Mouse (Mus musculus) gonadal fat pad, adult 2 months (tissue): Measurements from ENCODE around the gene Pigf. TPM values are rescaled to one million over a fixed set of nuclear protein-coding genes. Genes with fewer than 3 reads are reported as not detected.

Experiments
- DNase-seq: peaks from one replicate; pipeline ENCODE4 v3.0.0-alpha.2; 2012; ENCODE audit warnings: low read depth
- polyA plus RNA-seq: library from polyadenylated mRNA; depleted of rRNA; stranded (reverse); fragments of >200 nt; gene quantifications from 2 replicates; pipeline ENCODE4 v1.2.3, GENCODE M21; 2012

The Pigf gene
- polyA plus RNA-seq, 1 experiment: 12.8 TPM

GRCm38 (mm10) chr17:87036141-87037073 is 11.2 kb upstream of the Pigf start:
- DNase-seq: no peak

DNA sequence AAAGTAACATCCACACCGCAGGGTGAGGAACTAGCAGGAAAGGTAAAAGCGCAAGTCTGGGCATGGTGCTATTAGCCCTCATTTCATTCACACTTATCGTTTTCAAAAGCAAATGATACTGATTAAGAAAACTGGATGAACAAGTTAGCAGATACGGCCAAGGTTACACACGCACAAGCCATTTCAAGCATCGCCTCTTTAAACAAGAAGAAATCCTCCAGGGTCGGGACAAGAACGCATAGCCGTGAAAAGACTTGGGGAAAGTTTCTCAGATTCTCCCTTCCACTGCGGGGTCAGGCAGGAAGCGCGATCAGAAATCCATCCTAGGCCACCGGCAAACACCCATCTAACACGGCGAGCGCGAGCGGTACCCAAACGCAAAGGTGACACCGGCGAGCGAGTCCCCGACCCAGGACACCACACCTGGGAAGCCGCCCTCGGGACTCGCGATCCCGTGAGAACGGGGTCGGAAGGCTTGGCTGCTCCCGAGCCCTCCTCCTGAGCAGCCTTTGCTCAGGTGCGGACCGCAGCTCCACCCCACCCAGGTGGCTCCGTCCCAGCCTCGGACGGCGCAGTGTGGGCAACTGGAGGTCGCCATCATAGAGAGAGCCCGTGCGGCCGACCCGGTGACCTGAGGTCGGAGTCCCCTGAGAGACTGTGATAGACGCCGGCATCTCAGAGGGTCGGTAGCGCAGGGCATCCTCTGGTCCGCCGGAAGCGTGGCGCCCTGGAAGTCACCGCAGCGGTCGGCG is 539 bp downstream of the Pigf start:
- DNase-seq: no peak

DNA sequence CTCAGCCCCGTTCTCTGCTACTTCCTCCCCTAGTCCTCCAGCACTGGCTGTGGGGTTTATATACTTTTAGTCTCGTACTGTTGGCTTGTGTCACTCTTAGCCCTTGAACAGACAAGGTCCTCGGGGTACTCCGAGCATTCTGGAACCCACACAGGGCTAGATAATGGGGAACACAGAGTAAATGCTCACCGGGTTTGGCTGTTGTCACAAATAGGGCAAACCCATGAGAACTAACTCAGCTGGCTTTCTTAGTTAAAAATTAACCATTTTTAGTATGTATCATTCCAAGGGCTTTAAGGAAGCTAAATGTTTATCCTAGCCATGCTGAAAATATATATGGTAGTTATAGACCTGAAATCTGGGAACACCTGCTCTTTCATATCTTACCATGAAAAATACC is 5.5 kb downstream of the Pigf start:
- no peak for DNase-seq

- DNase-seq: no peak
Measured at GRCm38 (mm10) chr17:87011301-87012019, 13.7 kb downstream of the Pigf start.

DNA sequence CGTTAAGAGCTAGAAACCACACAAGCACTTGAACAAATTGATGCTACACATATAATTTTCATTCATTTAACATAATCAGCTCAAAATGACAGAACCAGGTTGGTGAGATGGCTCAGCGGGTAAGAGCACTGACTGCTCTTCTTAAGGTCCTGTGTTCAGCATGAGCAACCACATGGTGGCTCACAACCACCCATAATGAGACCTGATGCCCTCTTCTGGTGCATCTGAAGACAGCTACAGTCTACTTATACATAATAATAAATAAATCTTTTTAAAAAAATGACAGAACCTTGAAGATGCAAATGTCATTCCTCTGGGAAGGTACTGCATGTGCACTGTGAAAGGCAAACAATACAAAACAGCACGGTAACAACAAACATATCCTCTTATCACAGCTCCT is 16.3 kb downstream of the Pigf start:
- no peak for DNase-seq

GRCm38 (mm10) chr17:86997323-86997722 is 27.9 kb downstream of the Pigf start:
- DNase-seq: no peak

DNA sequence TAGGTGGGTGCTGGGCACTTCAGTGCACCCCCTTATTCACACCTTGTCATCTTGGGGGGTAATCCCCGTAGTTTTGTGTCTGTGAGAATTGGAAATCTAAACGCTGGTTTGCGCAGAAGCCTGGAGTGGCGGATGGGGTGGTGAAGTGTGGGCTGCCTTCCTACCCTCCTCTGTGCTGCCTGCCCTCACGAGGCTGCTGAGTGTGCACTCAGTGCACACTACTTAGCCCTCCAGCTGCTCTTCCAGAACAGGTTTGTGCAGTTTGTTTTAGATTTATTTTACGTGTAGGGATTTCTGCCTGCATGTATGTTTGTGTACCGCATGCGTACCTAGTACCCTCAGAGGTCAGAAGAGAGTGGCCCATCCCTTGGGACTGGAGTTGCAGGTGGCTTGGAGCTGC is 33.9 kb downstream of the Pigf start:
- no peak for DNase-seq

GRCm38 (mm10) chr17:86988601-86989184 is 36.5 kb downstream of the Pigf start:
- no peak for DNase-seq

- no peak for DNase-seq
Measured at GRCm38 (mm10) chr17:86988161-86988560, 37.0 kb downstream of the Pigf start.

- no peak for DNase-seq
Measured at GRCm38 (mm10) chr17:86986449-86987138, 38.6 kb downstream of the Pigf start.

- DNase-seq: no peak
Measured at GRCm38 (mm10) chr17:86982497-86982896, 42.7 kb downstream of the Pigf start.

DNA sequence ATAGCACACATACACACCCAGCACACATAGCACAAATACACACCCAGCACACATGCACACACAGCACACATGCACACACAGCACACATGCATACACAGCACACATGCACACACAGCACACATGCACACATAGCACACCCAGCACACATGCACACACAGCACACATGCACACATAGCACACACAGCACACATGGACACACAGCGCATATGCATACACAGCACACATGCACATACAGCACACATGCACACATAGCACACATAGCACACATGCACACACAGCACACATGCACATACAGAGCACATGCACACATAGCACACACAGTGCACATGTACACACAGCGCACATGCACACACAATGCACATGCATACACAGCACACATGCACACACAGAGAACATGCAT is 43.5 kb downstream of the Pigf start:
- DNase-seq: no peak

DNA sequence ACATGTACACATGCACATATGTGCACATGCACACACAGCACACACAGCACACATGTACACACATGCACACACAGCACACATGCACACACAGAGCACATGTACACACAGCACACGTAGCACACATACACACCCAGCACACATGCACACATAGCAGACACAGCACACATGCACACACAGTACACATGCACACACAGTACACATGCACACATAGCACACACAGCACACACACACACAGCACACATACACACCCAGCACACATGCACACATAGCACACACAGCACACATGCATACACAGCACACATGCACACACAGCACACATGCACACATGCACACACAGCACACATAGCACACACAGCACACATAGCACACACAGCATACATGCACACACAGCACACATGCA is 44.0 kb downstream of the Pigf start:
- DNase-seq: no peak

DNA sequence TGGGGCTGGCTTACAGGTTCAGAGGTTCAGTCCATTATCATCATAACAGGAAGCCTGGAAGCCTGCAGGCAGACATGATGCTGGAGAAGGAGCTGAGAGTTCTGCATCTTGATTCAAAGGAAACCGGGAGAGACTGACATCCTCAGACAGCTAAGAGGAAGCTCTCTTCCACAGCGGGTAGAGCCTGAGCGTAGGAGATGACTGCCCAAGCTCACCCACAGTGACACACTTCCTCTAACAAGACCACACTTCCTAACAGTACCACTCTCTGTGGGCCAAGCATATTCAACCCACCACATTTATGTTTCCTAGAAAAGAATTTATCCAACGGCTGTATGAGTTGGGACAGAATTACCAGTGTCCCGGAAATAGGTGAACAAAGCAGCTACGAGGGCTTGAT is 46.7 kb downstream of the Pigf start:
- DNase-seq: no peak

DNA sequence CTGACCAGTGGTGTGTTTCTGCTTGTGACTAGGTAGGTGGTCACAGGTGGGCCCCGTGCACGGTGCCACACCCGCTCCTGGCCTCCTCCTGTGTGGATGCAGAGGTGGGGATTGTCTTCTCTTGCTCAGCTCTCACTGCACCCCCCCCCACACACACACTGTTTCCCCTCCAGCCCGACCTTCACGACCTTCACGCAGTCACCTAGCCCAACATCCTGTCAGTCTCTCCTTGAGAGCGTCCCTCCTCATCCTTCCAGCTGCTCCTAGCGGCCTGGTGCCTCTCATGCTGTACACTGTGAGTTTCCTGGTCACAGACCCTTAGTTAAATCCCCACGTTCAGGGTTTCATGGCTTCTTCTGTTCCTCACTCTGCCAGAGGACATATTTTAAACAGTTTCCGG is 48.8 kb downstream of the Pigf start:
- DNase-seq: no peak

DNA sequence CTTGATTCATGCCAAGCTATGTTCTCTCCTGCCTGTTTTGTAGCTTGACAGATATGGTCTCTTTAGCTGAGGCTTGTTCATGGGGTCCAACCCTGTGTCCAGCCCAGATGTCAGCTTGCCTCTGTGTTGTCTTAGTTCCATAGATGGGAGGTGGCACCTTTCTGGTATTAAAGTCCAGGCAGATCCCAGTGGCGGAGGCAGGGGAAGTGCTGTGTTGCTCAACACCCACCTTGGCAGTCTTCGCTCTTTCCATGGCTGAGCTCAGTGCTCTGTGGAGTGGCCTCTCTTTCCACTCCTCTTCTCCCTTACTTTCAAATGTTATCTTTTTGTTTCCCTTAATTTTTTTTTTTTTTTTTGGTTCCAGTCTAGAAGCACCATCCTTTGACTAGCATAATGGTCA is 52.1 kb downstream of the Pigf start:
- DNase-seq: no peak

DNA sequence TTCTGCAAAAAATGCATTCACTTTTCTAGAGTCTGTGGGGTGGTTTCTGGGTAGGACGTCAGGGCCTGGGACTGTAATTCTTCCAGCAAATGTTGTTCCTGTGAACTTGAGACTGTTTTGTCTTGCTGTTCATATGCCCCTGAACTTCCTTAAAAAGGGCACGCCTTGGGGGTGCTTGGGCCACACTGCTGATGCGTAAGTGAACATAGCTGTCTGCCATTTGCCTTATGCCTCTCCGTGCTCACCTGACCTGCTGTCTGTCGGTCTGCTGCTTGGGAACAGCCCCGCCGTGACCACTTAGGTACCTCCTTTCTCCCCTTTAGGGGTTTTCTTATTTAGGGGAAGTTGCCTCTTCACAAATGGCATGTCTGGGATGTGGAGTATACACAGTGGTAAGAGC is 53.3 kb downstream of the Pigf start:
- no peak for DNase-seq

DNA sequence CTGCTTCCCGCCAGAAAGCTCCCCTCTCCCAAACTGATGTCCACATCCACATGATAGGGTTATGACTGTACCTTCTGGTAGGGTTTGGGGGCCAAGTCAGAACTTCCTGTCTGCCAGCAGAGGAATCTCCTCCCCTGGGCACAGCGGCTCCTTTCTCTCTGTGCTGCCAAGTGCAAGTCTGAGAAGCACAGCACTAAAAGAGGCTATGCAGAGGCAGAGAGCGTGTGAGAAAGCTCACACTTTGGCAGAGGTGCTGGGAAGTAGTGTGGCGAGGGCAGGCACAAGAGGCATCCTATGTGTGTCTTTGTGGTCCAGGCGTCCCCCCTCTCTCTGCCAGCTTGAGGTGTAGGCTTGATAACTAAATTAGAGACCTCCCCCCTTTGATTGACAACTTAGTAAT is 54.2 kb downstream of the Pigf start:
- no peak for DNase-seq

GRCm38 (mm10) chr17:86970026-86970750 is 55.0 kb downstream of the Pigf start:
- no peak for DNase-seq

- no peak for DNase-seq
Measured at GRCm38 (mm10) chr17:86969582-86969981, 55.6 kb downstream of the Pigf start.

DNA sequence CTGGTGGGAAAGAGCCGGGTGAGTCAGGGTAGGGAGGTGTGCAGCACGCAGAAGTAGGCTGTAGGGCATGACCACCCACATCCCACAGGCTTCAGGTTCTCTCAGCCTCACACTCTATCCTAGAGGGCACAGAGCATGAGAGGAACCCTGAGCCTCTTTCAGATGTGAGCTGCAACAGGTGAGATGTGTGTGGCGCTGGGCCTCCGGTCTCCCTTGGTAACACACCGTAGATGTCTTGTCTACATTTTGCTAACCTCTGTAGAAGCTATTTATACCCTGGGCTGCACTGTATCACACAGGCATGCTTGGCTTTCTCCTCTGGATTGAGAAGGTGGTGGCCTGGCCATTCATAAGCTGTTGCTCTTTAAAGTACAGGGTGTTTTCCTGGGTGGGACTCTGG is 56.6 kb downstream of the Pigf start:
- DNase-seq: no peak
